Mouse (Mus musculus): ENCODE measurements around the gene Morn4. TPM values are rescaled to one million over a fixed set of nuclear protein-coding genes. Genes with fewer than 3 reads are reported as not detected.

Morn4 gene
- 0.36 TPM in 1 of 2 replicates, not detected in the other for total RNA-seq (2015)
- total RNA-seq (2017), result 0.07 TPM in 1 of 2 replicates, not detected in the other

DNA sequence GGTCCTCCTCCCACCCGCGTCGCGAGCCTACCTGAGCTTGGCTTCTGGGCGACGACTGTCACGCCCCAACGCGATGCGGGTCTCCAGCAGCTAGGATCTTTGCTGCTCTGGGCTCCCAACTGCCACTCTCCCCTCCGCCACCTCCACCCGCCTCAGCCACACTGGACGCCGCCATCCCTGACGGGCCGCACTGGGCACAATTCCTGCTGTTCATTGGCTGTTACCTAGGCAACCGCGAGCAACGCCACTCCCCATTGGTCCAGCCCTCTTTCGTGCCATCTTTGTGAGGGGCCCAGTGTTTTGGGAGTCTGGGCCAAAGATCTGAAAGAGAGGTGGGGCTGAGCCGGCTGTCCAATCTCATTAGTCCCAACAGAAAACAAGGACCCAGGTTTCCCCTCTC lies at the start of gene Morn4:
Gene Morn4, minus strand, starts transcription at position 192 of the 400 bp plus-strand sequence.
- no peak for ATAC-seq (ENCODE audit: poor library complexity, severe bottlenecking)

DNA sequence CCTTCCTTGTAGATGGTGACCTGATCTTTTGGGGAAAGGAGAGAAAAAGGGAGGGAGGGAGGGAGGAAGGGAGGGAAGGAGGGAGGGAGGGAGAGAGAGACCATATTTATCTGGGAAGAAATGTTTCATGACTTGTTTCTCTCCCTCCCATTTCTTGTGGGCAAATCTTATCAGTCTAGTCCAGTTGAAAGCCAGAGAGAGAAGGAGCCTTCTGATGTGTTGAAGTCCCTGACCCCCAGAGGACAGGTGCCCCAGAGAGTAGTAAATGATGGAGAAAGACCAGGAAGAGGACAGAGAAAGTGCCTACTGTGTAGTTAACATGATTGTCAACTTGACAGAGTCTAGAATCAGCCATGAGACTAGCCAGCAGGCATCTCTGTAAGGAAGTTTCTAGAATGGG lies 48.9 kb upstream of the Morn4 start:
- ATAC-seq (ENCODE audit: poor library complexity, severe bottlenecking), result no peak

DNA sequence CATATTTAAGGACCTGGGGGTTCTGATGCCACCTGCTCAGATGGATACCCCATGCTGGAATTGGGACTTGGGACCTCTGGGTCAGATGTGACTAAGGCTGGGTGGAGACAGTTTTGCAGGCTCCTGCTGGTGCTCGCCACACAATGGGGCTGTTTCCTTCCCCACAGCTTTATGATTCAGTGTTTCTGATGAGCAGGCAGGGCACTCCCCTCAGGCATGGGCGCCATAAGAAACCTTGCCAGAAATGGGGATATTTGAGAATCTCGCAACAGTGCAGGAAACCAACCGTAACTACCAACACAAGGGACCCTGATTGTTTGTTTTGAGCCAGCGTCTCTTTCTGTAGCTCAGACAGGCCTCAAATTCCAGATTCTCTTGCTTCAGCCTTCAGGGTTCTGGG lies 44.9 kb upstream of the Morn4 start:
- ATAC-seq (ENCODE audit: poor library complexity, severe bottlenecking), result no peak

DNA sequence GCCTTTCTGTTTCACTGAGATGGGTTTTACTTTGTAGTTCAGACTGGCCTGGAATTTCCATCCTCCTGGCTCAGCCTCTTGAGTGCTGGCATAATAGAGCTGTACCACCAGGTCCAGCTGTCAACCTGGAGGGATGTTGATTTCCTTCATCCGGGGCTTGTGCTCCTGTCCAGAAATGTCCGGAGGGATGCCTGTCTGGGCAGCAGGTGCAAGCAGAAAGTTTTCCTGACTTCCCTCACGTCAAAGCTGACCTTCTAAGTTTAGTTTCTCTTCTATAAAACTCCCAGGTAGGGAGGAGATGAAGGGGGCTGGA lies 44.1 kb upstream of the Morn4 start:
- no peak for ATAC-seq (ENCODE audit: poor library complexity, severe bottlenecking)

DNA sequence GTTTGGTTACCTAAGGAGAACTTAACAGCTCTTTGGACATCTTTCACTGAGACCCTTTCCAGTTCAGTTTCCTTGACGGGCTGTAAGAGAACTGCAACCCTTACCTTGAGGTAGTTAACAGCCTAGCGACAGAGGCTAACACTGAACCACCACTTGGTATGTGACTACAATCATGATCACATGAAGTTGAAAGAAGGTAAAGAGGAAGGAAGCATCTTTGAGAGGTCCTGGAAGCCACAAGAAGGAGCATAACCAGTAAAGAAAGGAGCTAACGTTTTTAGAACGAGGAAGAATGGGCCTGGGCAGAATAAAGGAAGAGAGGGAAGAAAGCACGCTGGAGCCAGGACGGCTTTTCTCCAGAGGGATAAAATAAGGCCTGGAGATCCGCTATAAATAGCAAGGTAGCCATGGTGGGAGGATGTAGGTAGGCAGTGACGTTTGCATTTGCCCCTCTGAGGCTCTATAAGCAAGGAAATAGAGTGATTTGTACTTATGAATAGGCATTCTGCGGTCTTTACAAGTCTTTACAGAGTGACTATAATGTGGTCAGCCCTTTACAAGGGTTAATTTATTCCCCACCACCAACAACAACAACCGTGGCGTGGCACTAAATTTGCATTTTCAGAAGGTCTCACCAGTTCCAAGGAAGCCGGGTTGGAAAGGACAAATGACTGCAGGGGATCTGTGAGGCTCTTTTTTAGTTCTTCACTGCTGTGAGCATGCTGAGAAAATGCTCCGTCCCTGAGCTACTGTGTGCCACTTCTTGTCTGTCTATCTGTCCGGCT lies 43.5 kb upstream of the Morn4 start:
- peak; percentile 17 for ATAC-seq (ENCODE audit: poor library complexity, severe bottlenecking)

DNA sequence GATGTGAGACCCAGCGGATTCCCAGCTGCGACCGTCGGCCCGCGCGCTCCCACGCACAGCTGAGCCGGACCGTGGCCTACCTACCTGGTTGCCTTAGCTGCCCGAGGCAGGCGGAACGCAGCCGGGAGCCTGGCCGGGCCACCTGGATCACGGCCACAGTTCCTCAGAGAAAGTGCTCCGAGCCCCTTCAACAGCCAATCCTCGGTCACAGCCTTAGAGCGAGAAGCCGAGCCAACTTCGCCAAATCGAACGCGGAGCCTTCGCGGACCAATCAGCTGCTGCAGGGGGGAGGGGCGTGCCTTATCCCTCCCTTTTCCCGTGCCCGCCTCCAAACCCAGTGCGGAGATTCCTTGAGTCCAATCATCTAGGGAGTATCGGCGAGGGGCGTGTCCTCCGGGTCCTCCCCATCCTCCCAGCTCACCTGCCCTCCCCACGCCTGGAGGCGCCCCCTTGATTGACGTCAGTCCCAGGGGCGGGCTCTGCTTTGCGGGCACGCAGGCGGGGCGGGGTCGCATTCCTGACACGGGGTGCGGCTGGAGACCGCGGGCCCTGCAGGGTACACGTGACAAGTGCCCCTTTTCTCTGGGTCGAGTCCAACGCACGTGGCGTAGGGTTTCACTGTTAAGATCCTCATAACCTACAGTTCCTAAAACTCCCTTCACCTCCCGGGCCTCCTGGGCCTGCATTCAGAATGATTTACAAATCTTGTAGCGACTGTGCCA lies 42.8 kb upstream of the Morn4 start, which contains the start of gene Avpi1:
Gene Avpi1, minus strand, starts transcription at position 273 of the 722 bp plus-strand sequence.
- peak; percentile 82 for ATAC-seq (ENCODE audit: poor library complexity, severe bottlenecking)

DNA sequence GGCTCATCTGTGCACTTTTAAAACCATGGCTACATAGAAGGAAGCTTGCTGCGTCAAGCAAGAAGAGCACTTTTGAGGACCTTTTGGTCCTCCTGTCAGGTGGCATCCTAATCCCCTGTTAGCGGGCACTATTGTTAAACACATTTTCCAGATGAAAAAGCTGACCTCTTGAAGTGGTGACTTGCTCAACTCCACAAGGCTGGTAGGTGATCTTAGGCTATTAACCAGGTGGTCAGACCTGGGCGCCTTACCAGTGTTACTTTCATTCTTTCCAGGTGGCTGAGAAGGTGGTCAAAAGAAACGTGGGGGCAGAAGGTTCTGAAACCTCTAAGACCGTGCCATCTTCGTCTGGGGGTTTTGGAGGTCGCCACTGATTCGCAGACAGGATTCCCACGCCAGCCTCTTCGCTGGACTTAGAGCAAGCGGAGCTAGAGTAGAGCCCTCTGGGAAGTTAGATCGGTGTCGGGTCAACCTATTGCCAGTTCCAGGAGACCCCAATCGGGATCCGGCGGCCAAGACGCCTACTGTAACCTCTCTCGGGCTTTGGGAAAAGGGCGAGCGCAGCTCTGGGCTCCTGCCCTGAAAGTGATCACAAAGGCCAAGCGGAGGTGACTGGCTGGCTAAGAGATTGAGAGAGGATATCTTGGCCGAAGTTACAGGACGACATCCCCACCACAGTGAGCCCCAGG lies 42.0 kb upstream of the Morn4 start:
- ATAC-seq (ENCODE audit: poor library complexity, severe bottlenecking), result no peak

DNA sequence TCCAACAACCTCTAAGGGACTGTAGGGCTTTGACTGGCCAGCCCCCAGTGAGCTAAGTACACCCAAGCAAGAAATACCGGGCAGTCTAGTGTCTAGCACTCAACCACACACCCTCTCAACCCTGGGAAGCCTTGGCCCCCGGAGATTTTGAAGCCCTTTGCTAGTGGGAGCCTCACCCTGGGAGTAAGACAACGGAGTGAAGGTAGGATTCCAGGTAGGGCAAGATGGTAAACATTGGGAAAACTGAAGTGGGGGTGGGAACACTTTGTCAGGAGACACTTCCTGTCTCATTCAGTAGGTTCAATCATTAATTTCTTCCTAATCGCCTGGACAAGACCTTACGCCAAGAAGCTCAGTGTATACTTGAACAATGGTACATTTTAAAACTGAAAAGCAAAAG lies 40.9 kb upstream of the Morn4 start:
- no peak for ATAC-seq (ENCODE audit: poor library complexity, severe bottlenecking)

DNA sequence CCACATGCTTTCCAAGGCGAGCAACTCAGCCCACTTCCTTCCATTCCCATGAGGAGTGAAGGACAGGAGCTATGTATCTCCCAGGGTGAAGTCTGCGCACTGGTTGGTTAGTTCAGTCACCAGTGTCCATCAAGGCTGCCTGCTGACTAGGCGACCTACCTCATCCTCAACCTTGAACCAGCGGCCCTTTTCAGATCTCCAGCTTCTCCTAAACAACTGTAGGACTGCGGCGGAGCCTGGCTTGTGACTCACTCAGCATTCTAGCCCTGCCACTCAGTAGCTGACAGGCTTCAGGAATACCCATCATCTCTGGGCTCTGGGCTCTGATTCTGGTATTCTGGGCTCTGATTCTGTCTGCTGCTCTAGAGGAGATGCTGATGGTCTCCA lies 40.1 kb upstream of the Morn4 start:
- no peak for ATAC-seq (ENCODE audit: poor library complexity, severe bottlenecking)

DNA sequence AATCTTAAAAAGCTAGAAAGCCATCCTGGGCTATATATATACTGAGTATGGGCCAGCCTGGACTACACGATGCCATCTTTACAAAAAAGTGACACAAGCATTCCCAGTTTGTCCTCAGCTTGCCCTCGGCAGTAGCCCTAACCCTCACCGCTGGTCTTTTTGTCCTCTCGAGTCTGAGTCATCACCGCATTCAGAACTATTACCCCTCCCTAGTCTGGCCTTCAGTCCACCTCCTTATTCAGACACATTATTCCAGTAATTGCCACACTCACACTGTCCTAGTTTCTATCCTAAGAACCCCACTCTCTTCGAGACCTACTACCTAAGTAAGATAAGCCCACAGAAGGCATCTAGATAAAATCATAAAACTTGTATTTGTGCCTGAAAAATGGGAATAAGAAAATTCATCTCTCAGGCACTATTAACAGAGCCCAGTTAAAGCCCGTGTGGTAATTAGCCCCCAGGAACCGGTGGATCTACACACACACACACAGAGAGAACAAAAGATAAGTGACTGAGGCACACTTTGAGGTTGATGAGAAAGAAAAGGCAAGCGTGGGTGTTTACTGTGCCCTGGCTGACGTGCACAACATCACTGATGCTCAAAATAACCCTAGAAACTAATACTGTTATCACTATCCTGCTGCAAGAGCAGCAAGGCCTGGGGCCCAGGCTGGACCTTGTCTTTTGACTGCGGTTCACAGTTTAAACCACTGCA lies 39.5 kb upstream of the Morn4 start:
- no peak for ATAC-seq (ENCODE audit: poor library complexity, severe bottlenecking)

DNA sequence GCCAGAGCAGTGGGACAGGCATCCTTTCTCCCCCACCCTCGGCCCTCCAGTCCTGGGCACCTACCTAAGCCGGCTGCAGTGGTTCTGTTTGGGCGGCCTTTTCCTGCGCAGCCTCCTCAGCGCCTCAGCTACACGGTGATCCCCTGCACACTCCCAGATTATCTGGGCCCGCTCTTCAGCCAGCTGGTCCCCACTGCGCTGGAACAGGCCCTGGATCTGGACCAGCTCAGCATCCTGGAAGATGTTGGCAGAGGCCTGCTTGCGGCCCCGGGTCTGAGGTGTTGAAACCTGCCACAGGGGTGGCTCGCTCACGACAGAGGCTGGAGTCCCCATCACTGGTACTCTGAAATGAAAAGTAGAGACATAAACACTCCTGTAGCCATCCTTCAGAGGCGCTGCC lies 38.5 kb upstream of the Morn4 start:
- no peak for ATAC-seq (ENCODE audit: poor library complexity, severe bottlenecking)

DNA sequence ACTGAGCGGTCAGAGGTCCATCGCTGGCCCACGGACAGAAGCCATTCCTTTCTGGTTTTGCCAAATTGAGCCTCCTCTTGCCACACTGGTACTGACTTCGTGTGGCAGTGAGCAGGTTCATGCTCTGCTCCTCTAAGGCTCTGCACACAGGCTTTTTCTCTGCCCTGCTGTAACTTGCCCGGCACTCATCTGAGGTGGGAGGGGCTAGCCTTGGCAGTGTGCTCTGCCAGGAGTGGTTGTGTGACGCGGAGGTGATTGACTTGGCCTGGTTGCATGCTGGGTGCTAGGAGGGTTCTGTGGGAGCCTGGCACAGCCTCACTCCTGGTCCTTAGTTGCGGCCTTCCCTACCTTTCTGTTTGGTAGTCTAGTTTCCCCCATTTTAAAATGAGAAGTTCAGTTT lies 34.3 kb upstream of the Morn4 start:
- no peak for ATAC-seq (ENCODE audit: poor library complexity, severe bottlenecking)

DNA sequence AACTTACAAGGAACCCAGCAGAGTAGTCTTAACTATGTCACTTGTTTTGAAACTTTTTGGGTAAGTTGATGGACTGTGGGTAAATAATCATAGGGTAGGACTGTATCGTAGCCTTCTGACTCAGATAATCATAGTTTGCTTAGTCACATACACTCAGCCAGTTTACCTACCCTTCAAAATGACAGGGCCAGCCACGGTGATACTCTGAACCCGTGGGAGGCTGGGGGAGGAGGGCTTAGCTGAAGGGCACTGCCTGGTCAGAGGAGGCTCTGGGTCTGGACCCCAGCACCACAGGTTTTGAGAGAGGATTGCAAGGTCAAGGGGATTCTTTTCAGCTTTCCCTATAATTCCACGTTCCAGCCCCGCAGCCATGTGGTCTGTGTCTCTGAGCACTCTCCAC lies 32.4 kb upstream of the Morn4 start:
- ATAC-seq (ENCODE audit: poor library complexity, severe bottlenecking), result no peak

DNA sequence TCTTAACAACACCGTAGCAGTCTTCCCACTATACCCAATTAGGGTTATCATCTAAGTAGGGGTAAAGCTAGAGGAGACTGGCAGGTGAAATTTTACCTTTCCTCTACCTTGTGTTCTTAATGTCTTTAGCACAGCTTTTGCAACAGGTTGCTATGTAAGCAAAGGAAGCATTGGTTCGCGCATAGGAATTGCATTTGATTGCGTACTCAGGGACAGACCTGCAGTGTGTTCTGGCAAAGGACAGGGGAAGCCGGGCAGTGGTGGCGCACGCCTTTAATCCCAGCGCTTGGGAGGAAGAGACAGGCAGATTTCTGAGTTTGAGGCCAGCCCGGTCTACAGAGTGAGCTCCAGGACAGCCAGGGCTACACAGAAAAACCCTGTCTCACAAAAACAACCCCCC lies 32.0 kb upstream of the Morn4 start:
- no peak for ATAC-seq (ENCODE audit: poor library complexity, severe bottlenecking)

DNA sequence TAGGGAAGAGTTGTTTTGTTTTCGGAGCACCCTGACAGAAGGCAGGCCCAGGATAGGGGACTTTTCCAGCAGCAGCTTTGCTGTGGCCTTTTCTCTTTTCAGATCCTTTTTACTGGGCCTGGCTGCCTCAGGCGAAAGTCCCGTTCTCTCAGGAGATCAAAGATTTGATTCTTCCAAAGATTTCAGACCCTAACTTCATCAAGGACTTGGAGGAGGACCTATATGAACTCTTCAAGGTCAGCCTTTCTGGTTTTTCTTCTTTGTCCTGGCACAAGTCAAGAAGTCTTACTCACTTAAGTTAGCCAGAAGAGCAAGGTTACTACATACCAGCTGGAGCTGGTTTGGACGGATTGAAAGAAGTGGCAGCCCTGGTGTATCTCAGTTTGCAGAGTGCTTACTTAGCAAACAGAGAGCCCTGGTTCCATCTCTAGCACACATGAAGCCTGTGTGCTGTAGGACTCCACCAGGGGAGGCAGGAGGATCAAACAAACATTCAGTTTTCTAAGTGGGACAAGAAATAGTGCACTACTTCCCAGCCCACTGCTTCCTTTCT lies 29.7 kb upstream of the Morn4 start:
- ATAC-seq (ENCODE audit: poor library complexity, severe bottlenecking), result no peak

DNA sequence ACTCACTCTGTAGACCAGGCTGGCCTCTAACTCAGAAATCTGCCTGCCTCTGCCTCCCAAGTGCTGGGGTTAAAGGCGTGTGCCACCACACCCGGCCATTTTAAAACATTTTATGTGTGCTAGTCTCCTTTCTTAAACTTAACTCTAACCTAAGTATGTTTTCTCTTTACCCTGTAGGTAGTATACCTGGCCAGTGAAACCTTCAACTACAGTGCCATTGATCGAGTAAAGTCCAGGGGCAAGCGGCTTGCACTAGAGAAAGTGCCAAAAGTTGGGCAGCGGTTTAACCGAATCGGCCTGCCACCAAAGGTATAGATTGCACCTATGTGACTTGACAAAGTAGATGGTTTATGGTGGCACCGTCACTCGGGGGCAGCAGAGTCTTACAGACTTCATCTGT lies 18.5 kb upstream of the Morn4 start:
- no peak for ATAC-seq (ENCODE audit: poor library complexity, severe bottlenecking)

DNA sequence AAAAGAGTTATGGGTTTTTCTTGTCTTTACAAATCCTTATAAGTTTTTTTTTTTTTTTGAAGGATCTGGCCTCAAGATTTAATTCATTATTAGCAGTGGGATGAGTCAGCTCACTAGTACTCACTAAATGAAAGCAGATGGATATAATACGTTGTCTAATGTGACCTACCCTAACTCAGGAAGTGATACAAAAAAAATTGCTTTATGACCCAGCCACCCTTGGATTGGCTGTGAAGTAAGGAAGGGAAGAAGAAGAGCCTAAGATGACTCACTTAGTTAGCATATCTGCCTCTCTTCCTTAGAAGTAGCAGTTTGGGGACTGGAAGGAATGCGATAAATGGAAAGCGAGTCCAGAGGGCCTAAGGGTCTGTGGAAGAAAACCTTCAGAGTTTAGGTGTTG lies 13.2 kb upstream of the Morn4 start:
- no peak for ATAC-seq (ENCODE audit: poor library complexity, severe bottlenecking)

DNA sequence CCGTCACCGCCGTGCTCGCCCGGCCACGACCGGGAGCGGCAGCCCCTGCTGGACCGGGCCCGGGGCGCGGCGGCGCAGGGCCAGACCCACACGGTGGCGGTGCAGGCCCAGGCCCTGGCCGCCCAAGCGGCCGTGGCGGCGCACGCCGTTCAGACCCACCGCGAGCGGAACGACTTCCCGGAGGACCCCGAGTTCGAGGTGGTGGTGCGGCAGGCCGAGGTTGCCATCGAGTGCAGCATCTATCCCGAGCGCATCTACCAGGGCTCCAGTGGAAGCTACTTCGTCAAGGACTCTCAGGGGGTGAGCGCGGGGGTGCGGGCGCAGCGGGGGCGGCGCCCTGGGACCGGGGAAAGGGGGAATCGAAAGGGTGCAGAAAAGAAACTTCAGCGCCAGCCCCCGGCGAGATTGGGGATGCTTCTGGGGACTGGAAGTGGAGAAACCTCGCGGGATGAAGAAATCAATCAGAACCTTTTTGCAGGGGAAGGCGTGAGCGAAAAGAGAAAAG lies 4.5 kb upstream of the Morn4 start:
- peak; percentile 36 for ATAC-seq (ENCODE audit: poor library complexity, severe bottlenecking)

DNA sequence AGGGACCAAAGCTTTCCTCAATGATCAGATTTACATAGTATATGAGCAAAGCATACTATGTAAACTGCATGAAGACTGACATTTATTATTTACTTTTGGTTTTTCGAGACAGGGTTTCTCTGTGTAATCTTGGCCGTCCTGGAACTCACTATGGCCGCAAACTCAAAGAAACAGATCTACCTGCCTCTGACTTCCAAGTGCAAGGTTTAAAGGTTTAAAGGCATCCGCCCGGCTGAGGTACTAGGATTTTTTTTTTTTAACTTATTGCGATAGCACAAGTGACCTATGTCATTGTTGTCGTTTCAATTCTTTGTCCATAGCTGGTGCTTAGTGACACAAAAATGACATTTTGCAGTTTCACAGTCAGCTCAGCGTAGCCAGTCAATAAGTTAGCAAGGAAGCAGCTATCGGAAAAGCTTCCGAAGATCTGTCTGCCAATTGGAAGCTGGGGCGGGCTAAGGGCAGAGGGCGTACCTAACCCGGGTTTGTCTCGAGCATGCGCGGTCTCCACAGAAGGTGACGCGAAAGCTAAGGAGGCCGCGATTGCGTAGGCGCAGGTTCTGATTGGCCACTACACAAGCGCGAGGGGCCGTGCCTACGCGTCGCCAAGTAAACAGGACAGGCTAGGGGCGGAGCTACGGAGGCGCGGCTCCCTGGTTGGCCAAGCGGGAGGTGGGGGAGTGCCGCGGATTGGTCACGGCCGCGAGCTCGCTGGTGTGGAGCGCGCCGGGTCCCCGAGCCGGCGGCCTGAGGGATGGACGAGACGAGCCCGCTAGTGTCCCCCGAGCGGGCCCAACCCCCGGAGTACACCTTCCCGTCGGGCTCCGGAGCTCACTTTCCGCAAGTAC lies 3.8 kb upstream of the Morn4 start, which contains the start of gene Pi4k2a:
Gene Pi4k2a, plus strand, starts transcription at position 723 of the 848 bp plus-strand sequence.
- ATAC-seq (ENCODE audit: poor library complexity, severe bottlenecking), result peak; percentile 94
